Mouse (Mus musculus): ENCODE measurements around the gene Lrrc26. TPM values are rescaled to one million over a fixed set of nuclear protein-coding genes. Genes with fewer than 3 reads are reported as not detected.
"Not testable (repeated sequence)": the region's sequence is repeated elsewhere in the genome, so short reads cannot be mapped to it uniquely, and the experiment has no call there.

The Lrrc26 gene
- total RNA-seq (2021) = not detected
- long read RNA-seq, experiment 1 = 0 reads
- long read RNA-seq, experiment 2 = 0 reads

- Histone ChIP-seq H3K27ac (peak within 1 kb of the TSS; percentile 58), H3K4me3 (peak within 1 kb of the TSS; percentile 13; the same call in 1 of the 2 replicates)
- no peak for DNase-seq (ENCODE audit: extremely low spot score in 1 of 2, low spot score in 2 of 2)
- intact Hi-C loops (cut with DNase I) = no loop called here
- TF ChIP-seq CTCF (IDR thresholded peaks at IDR 0.05) = no peak
Measured at GRCm38 (mm10) chr2:25289651-25290050, at the start of gene Lrrc26. TSS of gene Lrrc26 (plus strand) at chr2:25289915.

GRCm38 (mm10) chr2:25240310-25240709 is 49.4 kb upstream of the Lrrc26 start:
- intact Hi-C loops (cut with DNase I) = no loop called here
- no peak for TF ChIP-seq CTCF (IDR thresholded peaks at IDR 0.05)
- DNase-seq (ENCODE audit: extremely low spot score in 1 of 2, low spot score in 2 of 2) = no peak
- Histone ChIP-seq H3K27ac (peak overlapping the region; percentile 76), H3K4me3 (peak overlapping the region; percentile 68)

GRCm38 (mm10) chr2:25240723-25241437 is 48.8 kb upstream of the Lrrc26 start:
- intact Hi-C loops (cut with DNase I) = no loop called here
- no peak for TF ChIP-seq CTCF (IDR thresholded peaks at IDR 0.05)
- Histone ChIP-seq H3K27ac (peak overlapping the region; percentile 76), H3K4me3 (peak overlapping the region; percentile 68)
- DNase-seq (ENCODE audit: extremely low spot score in 1 of 2, low spot score in 2 of 2) = peak; percentile 64 to 71

DNA sequence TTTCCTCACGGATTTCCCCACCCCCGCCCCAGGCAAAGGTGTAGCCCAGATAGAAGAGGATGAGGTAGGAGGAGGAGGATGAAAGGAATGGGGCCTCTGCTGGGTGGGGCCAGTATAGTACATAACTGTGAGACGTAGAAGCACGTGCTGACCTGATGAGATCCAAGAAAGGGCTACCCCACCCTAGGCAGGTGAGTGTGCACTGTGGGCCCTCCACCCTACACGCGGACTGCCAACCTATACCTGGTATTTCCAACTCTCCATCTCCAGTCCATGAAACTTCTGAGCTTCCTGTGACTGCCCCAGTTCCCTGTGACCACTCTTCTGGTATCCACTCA is 48.3 kb upstream of the Lrrc26 start:
- intact Hi-C loops (cut with DNase I) = no loop called here
- H3K27ac ChIP-seq = peak overlapping the region; percentile 6; the same call in 1 of the 2 replicates
- no peak for DNase-seq (ENCODE audit: extremely low spot score in 1 of 2, low spot score in 2 of 2)
- H3K4me3 ChIP-seq = peak overlapping the region; percentile 68
- TF ChIP-seq CTCF (IDR thresholded peaks at IDR 0.05) = no peak

DNA sequence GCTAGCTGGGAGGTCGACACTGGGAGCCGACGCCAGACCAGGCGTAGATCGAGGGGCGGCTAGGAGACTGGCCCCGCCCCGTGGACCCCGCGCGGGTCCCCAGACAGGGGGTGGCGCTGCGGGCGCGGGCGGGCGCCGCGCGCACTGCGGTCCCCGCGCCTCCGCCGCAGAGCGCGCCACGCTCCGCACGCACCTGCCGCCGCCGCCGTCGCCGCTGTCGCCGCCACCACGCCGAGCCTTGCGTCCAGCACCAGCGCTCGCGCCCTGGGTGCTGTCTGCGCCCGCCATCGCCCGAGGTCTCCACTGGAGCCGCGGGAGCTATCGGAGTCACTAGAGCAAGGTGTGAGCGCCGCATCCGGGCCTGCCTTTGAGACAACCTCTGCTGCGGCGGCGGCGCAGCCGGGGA is 47.6 kb upstream of the Lrrc26 start, which contains the start of the genes Rnf208 and Cysrt1:
TSS of gene Rnf208 (plus strand) at position 155 of the 406 bp plus-strand sequence.
TSS of gene Cysrt1 (minus strand) at position 352 of the 406 bp plus-strand sequence.
- peak within 1 kb of the TSS; percentile 68 for H3K4me3 ChIP-seq
- intact Hi-C loops (cut with DNase I) = no loop called here
- TF ChIP-seq CTCF (IDR thresholded peaks at IDR 0.05) = no peak
- H3K27ac ChIP-seq = peak within 1 kb of the TSS; percentile 91
- peak; percentile 55 to 67 for DNase-seq (ENCODE audit: extremely low spot score in 1 of 2, low spot score in 2 of 2)

DNA sequence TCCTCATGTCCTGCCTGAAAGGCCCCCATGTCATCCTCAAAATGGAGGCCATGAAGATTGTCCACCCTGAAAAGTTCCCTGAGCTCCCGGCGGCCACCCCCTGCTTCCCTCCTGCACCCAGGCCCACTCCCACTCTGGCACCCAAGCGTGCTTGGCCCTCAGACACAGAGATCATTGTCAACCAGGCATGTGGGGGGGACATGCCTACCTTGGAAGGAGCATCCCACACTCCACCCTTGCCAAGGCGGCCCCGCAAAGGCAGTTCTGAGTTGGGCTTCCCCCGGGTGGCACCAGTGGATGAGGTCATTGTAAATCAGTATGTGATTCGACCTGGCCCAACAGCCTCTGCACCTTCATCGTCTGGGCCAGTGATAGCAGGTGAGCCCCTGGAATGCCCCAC is 46.4 kb upstream of the Lrrc26 start:
- intact Hi-C loops (cut with DNase I) = no loop called here
- DNase-seq (ENCODE audit: extremely low spot score in 1 of 2, low spot score in 2 of 2) = no peak

GRCm38 (mm10) chr2:25244144-25244543 is 45.6 kb upstream of the Lrrc26 start:
- no peak for DNase-seq (ENCODE audit: extremely low spot score in 1 of 2, low spot score in 2 of 2)
- intact Hi-C loops (cut with DNase I) = no loop called here
- Histone ChIP-seq H3K4me3 (no peak overlapping the region), H3K27ac (no peak overlapping the region)
- TF ChIP-seq CTCF (IDR thresholded peaks at IDR 0.05) = no peak

More for the DNA sequence above, 46.4 kb upstream of the Lrrc26 start:
- H3K27ac ChIP-seq = peak overlapping the region; percentile 91
- no peak for TF ChIP-seq CTCF (IDR thresholded peaks at IDR 0.05)
- peak overlapping the region; percentile 68 for H3K4me3 ChIP-seq

- no peak within 1 kb of the TSS for H3K4me3 ChIP-seq
- H3K27ac ChIP-seq = no peak within 1 kb of the TSS
- no peak for DNase-seq (ENCODE audit: extremely low spot score in 1 of 2, low spot score in 2 of 2)
- intact Hi-C loops (cut with DNase I) = no loop called here
- TF ChIP-seq CTCF (IDR thresholded peaks at IDR 0.05) = no peak
Measured at GRCm38 (mm10) chr2:25246183-25247072, 43.3 kb upstream of the Lrrc26 start, which contains the start of gene AL732309.1. TSS of gene AL732309.1 (minus strand) at chr2:25246863.

- no peak overlapping the region for H3K4me3 ChIP-seq
- intact Hi-C loops (cut with DNase I) = loop anchor here (2.0 kb wide), 1 partner anchor 24 kb away; no protein-coding TSS in a partner anchor
- no peak for DNase-seq (ENCODE audit: extremely low spot score in 1 of 2, low spot score in 2 of 2)
- TF ChIP-seq CTCF (IDR thresholded peaks at IDR 0.05) = peak; percentile 31
- no peak overlapping the region for H3K27ac ChIP-seq
Measured at GRCm38 (mm10) chr2:25252331-25252730, 37.4 kb upstream of the Lrrc26 start.

DNA sequence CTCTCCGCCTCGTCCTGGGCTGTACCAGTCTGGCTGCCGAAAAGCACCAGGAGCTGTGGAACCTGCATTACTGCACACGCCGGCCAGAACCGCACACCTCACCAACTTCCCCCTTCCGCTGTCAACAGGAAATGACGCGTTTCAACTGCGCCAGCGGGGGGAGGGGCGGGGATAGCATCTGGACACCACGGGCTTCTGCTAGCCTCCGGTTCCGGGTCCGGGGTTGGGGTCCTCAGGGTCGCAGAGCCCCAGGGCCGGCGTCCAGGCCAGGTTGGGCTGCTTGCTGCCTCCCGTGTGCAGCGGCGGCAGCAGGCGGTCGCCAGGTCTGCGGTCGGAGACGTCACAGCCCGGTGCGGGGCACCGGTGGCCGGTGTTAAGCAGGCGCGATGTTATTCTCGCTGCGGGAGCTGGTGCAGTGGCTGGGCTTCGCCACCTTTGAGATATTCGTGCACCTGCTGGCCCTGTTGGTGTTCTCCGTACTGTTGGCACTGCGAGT is 34.4 kb upstream of the Lrrc26 start, which contains the start of gene Tmem203:
TSS of gene Tmem203 (plus strand) at position 156 of the 496 bp plus-strand sequence.
- Histone ChIP-seq H3K27ac (peak within 1 kb of the TSS; percentile 90), H3K4me3 (peak within 1 kb of the TSS; percentile 71)
- DNase-seq (ENCODE audit: extremely low spot score in 1 of 2, low spot score in 2 of 2) = peak; percentile 84 to 91
- TF ChIP-seq CTCF (IDR thresholded peaks at IDR 0.05) = no peak
- intact Hi-C loops (cut with DNase I) = loop anchor here (1.0 to 2.0 kb wide), 2 partner anchors 17 to 63 kb away; partner anchors contain the start of genes Anapc2 and Ssna1

- DNase-seq (ENCODE audit: extremely low spot score in 1 of 2, low spot score in 2 of 2); intact Hi-C loops (cut with DNase I); H3K27ac ChIP-seq: not testable (repeated sequence)
- H3K4me3 ChIP-seq = peak overlapping the region; percentile 71
- peak; percentile 33 for TF ChIP-seq CTCF (IDR thresholded peaks at IDR 0.05)
Measured at GRCm38 (mm10) chr2:25256443-25257109, 33.1 kb upstream of the Lrrc26 start.

GRCm38 (mm10) chr2:25257250-25257649 is 32.5 kb upstream of the Lrrc26 start:
- intact Hi-C loops (cut with DNase I); H3K4me3 ChIP-seq; DNase-seq (ENCODE audit: extremely low spot score in 1 of 2, low spot score in 2 of 2); H3K27ac ChIP-seq: not testable (repeated sequence)
